Mouse (Mus musculus) CH12.LX (cell line): ENCODE measurements around the gene Grb2. TPM values are rescaled to one million over a fixed set of nuclear protein-coding genes. Genes with fewer than 3 reads are reported as not detected.
A peak's percentile ranks its signal among the peaks of the same experiment; 100 is the strongest.

Source experiments
- DNase-seq: peaks from one replicate; pipeline ENCODE4 v3.0.0-alpha.2; 2013; ENCODE audit errors: extremely low read depth
- H3K27ac ChIP-seq: 2 replicates; pipeline ENCODE4 v1.5.1; 2012; ENCODE audit warnings: low read depth, mild to moderate bottlenecking, control low read depth, moderate library complexity; ENCODE audit not compliant: insufficient read depth
- H3K27me3 ChIP-seq: replicated peaks from 2 replicates; pipeline ENCODE3; 2012; ENCODE audit warnings: inconsistent platforms
- H3K36me3 ChIP-seq, 2 experiments: replicated peaks in 1 of 2; 2 replicates each; pipeline versions ENCODE3 to v1.6.1; 2012; ENCODE audit warnings: inconsistent platforms in 1 of 2, low read length in 1 of 2, mild to moderate bottlenecking in 1 of 2, mixed read lengths in 1 of 2, moderate library complexity in 1 of 2; ENCODE audit not compliant: control insufficient read depth in 1 of 2, insufficient read depth in 1 of 2
- H3K4me1 ChIP-seq, 2 experiments: 2 replicates each; pipeline ENCODE4 v1.6.1; 2012; ENCODE audit warnings: inconsistent platforms in 1 of 2, moderate library complexity in 1 of 2; ENCODE audit not compliant: insufficient read depth in 2 of 2, control insufficient read depth in 1 of 2
- H3K4me2 ChIP-seq: 2 replicates; pipeline ENCODE4 v1.6.1; 2012; ENCODE audit warnings: low read depth, mild to moderate bottlenecking, control low read depth; ENCODE audit not compliant: poor library complexity, insufficient read depth, severe bottlenecking
- H3K4me3 ChIP-seq, 3 experiments: fragments of 150-350 bp in 1 of 3; sonication (generic) in 1 of 3; replicated peaks in 1 of 3; 2 replicates each; pipeline versions ENCODE3 to v1.5.1; 2011 to 2012; ENCODE audit warnings: low read depth in 2 of 3, low read length in 2 of 3, mild to moderate bottlenecking in 2 of 3, moderate library complexity in 2 of 3, control low read depth in 1 of 3, improper control_type of control experiment in 1 of 3, inconsistent platforms in 1 of 3, mixed read lengths in 1 of 3; ENCODE audit not compliant: poor library complexity in 1 of 3
- H3K79me2 ChIP-seq: replicated peaks from 2 replicates; pipeline ENCODE4 v1.6.1; 2012; ENCODE audit warnings: mild to moderate bottlenecking, moderate library complexity; ENCODE audit not compliant: control insufficient read depth, poor library complexity, insufficient read depth, severe bottlenecking; ENCODE audit errors: extremely low read depth
- H3K9ac ChIP-seq: 2 replicates; pipeline ENCODE4 v1.6.1; 2012; ENCODE audit warnings: low read depth, mild to moderate bottlenecking, control low read depth, moderate library complexity; ENCODE audit not compliant: insufficient read depth
- H3K9me3 ChIP-seq: replicated peaks from 2 replicates; pipeline ENCODE3; 2012; ENCODE audit warnings: low read length, inconsistent platforms, mixed read lengths
- CHD2 ChIP-seq: IDR thresholded peaks from 2 replicates; pipeline ENCODE4 v1.6.1; 2011; ENCODE audit warnings: low read length, improper control_type of control experiment
- ETS1 ChIP-seq: conservative IDR thresholded peaks from 2 replicates; pipeline ENCODE4 v1.6.1; 2012; ENCODE audit warnings: low read depth, mild to moderate bottlenecking, inconsistent platforms, low read length, improper control_type of control experiment, moderate library complexity
- JUND ChIP-seq: conservative IDR thresholded peaks from 2 replicates; pipeline ENCODE4 v1.6.1; 2011; ENCODE audit warnings: low read depth, low read length, improper control_type of control experiment
- MAFK ChIP-seq: IDR thresholded peaks from 2 replicates; pipeline ENCODE4 v1.6.1; 2011; ENCODE audit warnings: low read length, improper control_type of control experiment; ENCODE audit not compliant: insufficient replicate concordance
- MXI1 ChIP-seq: IDR thresholded peaks from 2 replicates; pipeline ENCODE4 v1.6.1; 2011; ENCODE audit warnings: mild to moderate bottlenecking, low read depth, low read length, improper control_type of control experiment
- PAX5 ChIP-seq: IDR thresholded peaks from 2 replicates; pipeline ENCODE4 v1.6.1; 2012; ENCODE audit warnings: low read length, inconsistent platforms, mixed read lengths
- POLR2A ChIP-seq: IDR thresholded peaks from 2 replicates; pipeline ENCODE4 v1.6.1; 2011; ENCODE audit warnings: low read depth, mild to moderate bottlenecking, improper control_type of control experiment, low read length
- POLR2AphosphoS2 ChIP-seq: IDR thresholded peaks from 2 replicates; pipeline ENCODE4 v1.6.1; 2011; ENCODE audit warnings: low read depth, low read length, improper control_type of control experiment
- TCF12 ChIP-seq: IDR thresholded peaks from 2 replicates; pipeline ENCODE4 v1.6.1; 2014; ENCODE audit warnings: low read depth, mild to moderate bottlenecking, inconsistent platforms, low read length, improper control_type of control experiment
- UBTF ChIP-seq: IDR thresholded peaks from 2 replicates; pipeline ENCODE4 v1.6.1; 2012; ENCODE audit warnings: low read depth, mild to moderate bottlenecking, inconsistent platforms, low read length, improper control_type of control experiment, moderate library complexity
- ZMIZ1 ChIP-seq: IDR thresholded peaks from 2 replicates; pipeline ENCODE4 v1.6.1; 2012; ENCODE audit warnings: low read depth, mild to moderate bottlenecking, inconsistent platforms, low read length, improper control_type of control experiment
- dilution Hi-C: fragments of 300-500 bp; cut with MboI; formaldehyde crosslinking; loops from 2 replicates; pipeline ENCODE4 v1.14.3; 2020; ENCODE audit warnings: low sequenced_read_pairs; ENCODE audit not compliant: extremely low pct_unique_long_range_greater_than_20kb, extremely low pct_ligation_motif_present
- in situ Hi-C: fragments of 300-500 bp; cut with MboI; formaldehyde crosslinking; loops from 3 replicates; pipeline ENCODE4 v1.14.3; 2019; ENCODE audit warnings: low sequenced_read_pairs, low pct_ligation_motif_present, low pct_unique_long_range_greater_than_20kb, mixed read lengths
- polyA plus RNA-seq: library from polyadenylated mRNA; unstranded; fragments of >175 nt; gene quantifications from 2 replicates; pipeline ENCODE4 v1.2.1, GENCODE M21; 2012; ENCODE audit warnings: low read depth; ENCODE audit not compliant: insufficient read length
- total RNA-seq, 2 experiments: library from RNA; depleted of rRNA; stranded (reverse); fragments of 300-350 nt in 1 of 2; fragments of >200 nt in 1 of 2; gene quantifications; 2 replicates each; pipeline ENCODE4 v1.2.3; 2012 to 2014

The Grb2 gene
- total and polyA plus RNA-seq, 3 experiments: 63.6 to 241 (median 117) TPM

GRCm38 (mm10) chr11:115608421-115609399 lies 99.7 kb downstream of the Grb2 start:
- H3K27me3 ChIP-seq: no peaks in the 10 kb centered on the region
- dilution Hi-C loops: no loop called here
- no peak for DNase-seq
- H3K9ac ChIP-seq: no peak overlapping the region
- peaks cover 54 to 69% of the 10 kb centered on the region in 2 experiments for H3K36me3 ChIP-seq
- no peak overlapping the region for H3K4me2 ChIP-seq
- peaks cover 65% of the 10 kb centered on the region for H3K79me2 ChIP-seq
- no peak overlapping the region for H3K4me3 ChIP-seq
- H3K4me1 ChIP-seq: peaks cover 27 to 70% of the 10 kb centered on the region in 2 experiments
- TF ChIP-seq ETS1 (no peak), MXI1 (peak; percentile 70; the same call in 1 of the 2 replicates), TCF12 (peak; percentile 53; the same call in 1 of the 2 replicates), UBTF (peak; percentile 65; the same call in 1 of the 2 replicates), PAX5 (no peak), POLR2AphosphoS2 (peak; percentile 95), CHD2 (peak; percentile 39; the same call in 1 of the 2 replicates)
- in situ Hi-C loops: loop anchor here (25.0 kb wide), 1 partner anchor 404 kb away; the partner anchor contains the start of gene Galk1
- H3K9me3 ChIP-seq: no peaks in the 10 kb centered on the region
- peak overlapping the region; percentile 33 for H3K27ac ChIP-seq

- Histone ChIP-seq H3K36me3 (peaks cover 55 to 70% of the 10 kb centered on the region in 2 experiments), H3K9me3 (no peaks in the 10 kb centered on the region), H3K9ac (no peak overlapping the region), H3K79me2 (peaks cover 78% of the 10 kb centered on the region), H3K4me1 (peaks cover 35 to 74% of the 10 kb centered on the region in 2 experiments), H3K27me3 (no peaks in the 10 kb centered on the region), H3K27ac (no peak overlapping the region), H3K4me3 (no peak overlapping the region), H3K4me2 (no peak overlapping the region)
- in situ Hi-C loops: loop anchor here (25.0 kb wide), 1 partner anchor 406 kb away; the partner anchor contains the start of gene Galk1
- TF ChIP-seq JUND (no peak), MAFK (no peak), ZMIZ1 (0 out of 2 replicates have a peak, but pooled peaks have one; percentile 64), POLR2AphosphoS2 (peak; percentile 79; the same call in 1 of the 2 replicates), POLR2A (peak; percentile 46; the same call in 1 of the 2 replicates)
- no peak for DNase-seq
- dilution Hi-C loops: no loop called here
Observed at GRCm38 (mm10) chr11:115606733-115607132, 101.7 kb downstream of the Grb2 start.
